Mouse (Mus musculus): Measurements from ENCODE around the gene Narf. TPM values are rescaled to one million over a fixed set of nuclear protein-coding genes. Genes with fewer than 3 reads are reported as not detected.

Narf gene
- polyA plus RNA-seq, 1 experiment from 2014 or later, result 73.5 TPM

Other genes starting within 250 kb of the Narf start
- gene Csnk1d, start 245.9 kb upstream of the Narf start, polyA plus RNA-seq (2015; fragmentation: Nextera tagmentation; extraction: Ambion mirVana), result 133 and 136 TPM in 2 replicates
- 0.46 TPM in 1 of 2 replicates, not detected in the other for gene Cd7, start 197.8 kb upstream of the Narf start, polyA plus RNA-seq (2015; fragmentation: Nextera tagmentation; extraction: Ambion mirVana)
- not detected in 2 replicates for gene Sectm1b, start 173.7 kb upstream of the Narf start, polyA plus RNA-seq (2015; fragmentation: Nextera tagmentation; extraction: Ambion mirVana)
- 0.13 and 0.37 TPM in 2 replicates for gene Sectm1a, start 156.0 kb upstream of the Narf start, polyA plus RNA-seq (2015; fragmentation: Nextera tagmentation; extraction: Ambion mirVana)
- not detected in 2 replicates for gene Tex19.2, start 118.6 kb upstream of the Narf start, polyA plus RNA-seq (2015; fragmentation: Nextera tagmentation; extraction: Ambion mirVana)
- not detected in 2 replicates for gene Tex19.1, start 91.1 kb upstream of the Narf start, polyA plus RNA-seq (2015; fragmentation: Nextera tagmentation; extraction: Ambion mirVana)
- gene Uts2r, start 77.0 kb upstream of the Narf start, polyA plus RNA-seq (2015; fragmentation: Nextera tagmentation; extraction: Ambion mirVana), result 1.2 and 1.3 TPM in 2 replicates
- gene Hexdc, start 32.8 kb upstream of the Narf start, polyA plus RNA-seq (2015; fragmentation: Nextera tagmentation; extraction: Ambion mirVana), result 10.4 and 10.6 TPM in 2 replicates
- gene Ogfod3, start 32.5 kb upstream of the Narf start, polyA plus RNA-seq (2015; fragmentation: Nextera tagmentation; extraction: Ambion mirVana), result 20.0 and 22.4 TPM in 2 replicates
- gene Cybc1, start 7.9 kb upstream of the Narf start, polyA plus RNA-seq (2015; fragmentation: Nextera tagmentation; extraction: Ambion mirVana), result 40.2 and 41.5 TPM in 2 replicates
- 8.9 and 9.2 TPM in 2 replicates for gene Foxk2, start 22.7 kb downstream of the Narf start, polyA plus RNA-seq (2015; fragmentation: Nextera tagmentation; extraction: Ambion mirVana)
- gene Wdr45b, start 117.2 kb downstream of the Narf start, polyA plus RNA-seq (2015; fragmentation: Nextera tagmentation; extraction: Ambion mirVana), result 108 and 111 TPM in 2 replicates
- gene Rab40b, start 151.0 kb downstream of the Narf start, polyA plus RNA-seq (2015; fragmentation: Nextera tagmentation; extraction: Ambion mirVana), result 12.1 and 13.1 TPM in 2 replicates
- 11.0 and 11.8 TPM in 2 replicates for gene Fn3krp, start 184.1 kb downstream of the Narf start, polyA plus RNA-seq (2015; fragmentation: Nextera tagmentation; extraction: Ambion mirVana)
- gene Fn3k, start 197.7 kb downstream of the Narf start, polyA plus RNA-seq (2015; fragmentation: Nextera tagmentation; extraction: Ambion mirVana), result 0.47 and 0.91 TPM in 2 replicates
- 42.3 TPM in 2 replicates for gene Tbcd, start 214.7 kb downstream of the Narf start, polyA plus RNA-seq (2015; fragmentation: Nextera tagmentation; extraction: Ambion mirVana)

All from limb, embryonic 13.5 days (tissue).